Mouse (Mus musculus): ENCODE measurements at regions not wholly inside any gene's neighbourhood (a gene's known extent, or its start where the extent isn't known, plus 50 kb on each side); places are given as distances from the start of the nearest gene placed in this dataset.

GRCm38 (mm10) chr8:115478406-115479060 lies 229.1 kb downstream of the Maf start:
- DNase-seq (ENCODE audit: low spot score), result peak; percentile 72

GRCm38 (mm10) chr8:115476071-115476470 lies 231.5 kb downstream of the Maf start:
- peak; percentile 88 for DNase-seq (ENCODE audit: low spot score)

- no peak for DNase-seq (ENCODE audit: low spot score)
Observed at GRCm38 (mm10) chr8:115475156-115475555, 232.4 kb downstream of the Maf start.

- no peak for DNase-seq (ENCODE audit: low spot score)
Observed at GRCm38 (mm10) chr8:115473974-115474373, 233.6 kb downstream of the Maf start.

- no peak for DNase-seq (ENCODE audit: low spot score)
Observed at GRCm38 (mm10) chr8:115466553-115466952, 241.0 kb downstream of the Maf start.

- DNase-seq (ENCODE audit: low spot score), result no peak
Observed at GRCm38 (mm10) chr8:115466122-115466521, 241.5 kb downstream of the Maf start.

- peak; percentile 50 for DNase-seq (ENCODE audit: low spot score)
Observed at GRCm38 (mm10) chr8:115462657-115463056, 244.9 kb downstream of the Maf start.

GRCm38 (mm10) chr8:115458119-115458518 lies 249.5 kb downstream of the Maf start:
- DNase-seq (ENCODE audit: low spot score), result no peak

GRCm38 (mm10) chr8:115450789-115451188 lies 256.8 kb downstream of the Maf start:
- no peak for DNase-seq (ENCODE audit: low spot score)

- DNase-seq (ENCODE audit: low spot score), result no peak
Observed at GRCm38 (mm10) chr8:115448367-115448766, 259.2 kb downstream of the Maf start.

- DNase-seq (ENCODE audit: low spot score), result no peak
Observed at GRCm38 (mm10) chr8:115444519-115444918, 263.1 kb downstream of the Maf start.

- DNase-seq (ENCODE audit: low spot score), result no peak
Observed at GRCm38 (mm10) chr8:115441943-115442550, 265.5 kb downstream of the Maf start.

- DNase-seq (ENCODE audit: low spot score), result no peak
Observed at GRCm38 (mm10) chr8:115441323-115441722, 266.3 kb downstream of the Maf start.

GRCm38 (mm10) chr8:115440151-115440550 lies 267.4 kb downstream of the Maf start:
- DNase-seq (ENCODE audit: low spot score), result peak; percentile 23

- DNase-seq (ENCODE audit: low spot score), result no peak
Observed at GRCm38 (mm10) chr8:115439512-115439911, 268.1 kb downstream of the Maf start.

- no peak for DNase-seq (ENCODE audit: low spot score)
Observed at GRCm38 (mm10) chr8:115437956-115438355, 269.6 kb downstream of the Maf start.

- no peak for DNase-seq (ENCODE audit: low spot score)
Observed at GRCm38 (mm10) chr8:115436356-115436721, 271.3 kb downstream of the Maf start.

- no peak for DNase-seq (ENCODE audit: low spot score)
Observed at GRCm38 (mm10) chr8:115435720-115436355, 271.8 kb downstream of the Maf start.

GRCm38 (mm10) chr8:115432396-115433040 lies 275.1 kb downstream of the Maf start:
- DNase-seq (ENCODE audit: low spot score), result peak; percentile 32

GRCm38 (mm10) chr8:115430793-115431192 lies 276.8 kb downstream of the Maf start:
- no peak for DNase-seq (ENCODE audit: low spot score)

GRCm38 (mm10) chr8:115429291-115429883 lies 278.2 kb downstream of the Maf start:
- no peak for DNase-seq (ENCODE audit: low spot score)

All from gastrocnemius, adult 18-20 months (tissue).